In genomic region chr13:54115779-54116178, GRCm38 (mm10) we compare ENCODE assay signal across 22 mouse cellular contexts.
"Had no signal": no experiment of that assay in that cellular context is flagged by ENCODE, and none has a peak within 500 bp of the region (broad histone marks: within the 10 kb centered on the region; RNA-seq: fewer than 3 reads in every experiment).

No protein-coding gene starts in this region.

- ATAC-seq: intestine, embryonic 16.5 days; liver, postnatal 0 days; lung, postnatal 0 days; midbrain, embryonic 15.5 days had no signal

- H3K4me3 ChIP-seq: limb, embryonic 12.5 days; limb, embryonic 15.5 days; midbrain, embryonic 15.5 days; myocyte; neural tube, embryonic 13.5 days; stomach, embryonic 15.5 days had no signal

- H3K27ac ChIP-seq: limb, embryonic 12.5 days; limb, embryonic 15.5 days; liver, embryonic 14.5 days; macrophage; midbrain, embryonic 15.5 days; neural tube, embryonic 13.5 days; stomach, embryonic 15.5 days had no signal

- DNase-seq: kidney, adult 18-20 months; kidney, adult 9 months; kidney, postnatal 25 days; left cerebral cortex, postnatal 4 days; liver, postnatal 0 days; lung, embryonic 14.5 days; retina, postnatal 1 day; right cerebral cortex, postnatal 25 days; spleen, adult 18-20 months; thymus, adult 2 months; thymus, postnatal 14 days; thymus, postnatal 4 days had no signal
